Mouse (Mus musculus): ENCODE data around the gene Trim29. TPM values are rescaled to one million over a fixed set of nuclear protein-coding genes. Genes with fewer than 3 reads are reported as not detected.

Trim29 gene
- not detected for polyA plus RNA-seq (2017; shearing (Covaris generic))

DNA sequence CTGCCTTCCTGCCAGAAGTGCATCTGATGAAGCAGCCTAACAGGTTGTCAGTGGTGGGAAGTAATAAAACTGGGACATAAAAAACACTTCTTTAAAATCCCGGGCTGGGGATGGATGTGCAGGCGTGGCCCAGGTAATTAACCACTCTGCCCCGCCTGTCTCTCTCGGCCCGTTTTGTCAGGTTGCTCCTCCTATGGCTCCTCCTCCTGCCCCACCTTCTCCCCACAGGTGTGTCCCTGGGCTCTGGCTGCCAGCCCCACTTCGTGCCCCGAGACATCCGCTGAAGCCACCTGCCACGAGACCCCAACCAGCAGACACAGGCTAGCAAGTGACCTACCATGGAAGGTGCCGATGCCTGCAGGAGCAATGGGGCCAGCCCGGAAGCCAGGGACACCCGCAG, at the start of gene Trim29:
TSS of gene Trim29 (plus strand) at position 311 of the 400 bp plus-strand sequence.
- ATAC-seq, result no peak

- ATAC-seq, result no peak
These were observed 49.3 kb upstream of the Trim29 start for GRCm38 (mm10) chr9:43261124-43261907.

GRCm38 (mm10) chr9:43261941-43262340, 48.7 kb upstream of the Trim29 start:
- no peak for ATAC-seq

DNA sequence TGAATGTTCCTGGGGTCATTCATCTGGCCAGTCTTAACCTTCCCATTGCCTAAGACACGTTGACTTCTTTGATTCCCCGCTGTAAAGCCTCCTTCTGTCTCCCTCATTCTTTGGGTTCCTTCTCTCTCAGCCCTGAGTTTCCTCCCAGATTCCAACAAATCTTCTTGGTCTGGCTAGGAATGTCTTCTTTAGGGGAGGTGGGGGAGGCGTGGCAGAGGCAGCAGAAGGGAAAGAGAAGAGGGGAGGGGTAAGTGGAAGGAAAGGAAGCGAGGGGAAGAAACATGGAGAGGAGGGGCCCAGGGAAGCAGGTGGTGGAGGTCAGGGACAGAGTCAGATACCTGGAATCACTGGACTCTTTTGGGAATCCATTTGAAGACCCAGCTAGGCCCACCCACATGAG, 48.3 kb upstream of the Trim29 start:
- no peak for ATAC-seq

DNA sequence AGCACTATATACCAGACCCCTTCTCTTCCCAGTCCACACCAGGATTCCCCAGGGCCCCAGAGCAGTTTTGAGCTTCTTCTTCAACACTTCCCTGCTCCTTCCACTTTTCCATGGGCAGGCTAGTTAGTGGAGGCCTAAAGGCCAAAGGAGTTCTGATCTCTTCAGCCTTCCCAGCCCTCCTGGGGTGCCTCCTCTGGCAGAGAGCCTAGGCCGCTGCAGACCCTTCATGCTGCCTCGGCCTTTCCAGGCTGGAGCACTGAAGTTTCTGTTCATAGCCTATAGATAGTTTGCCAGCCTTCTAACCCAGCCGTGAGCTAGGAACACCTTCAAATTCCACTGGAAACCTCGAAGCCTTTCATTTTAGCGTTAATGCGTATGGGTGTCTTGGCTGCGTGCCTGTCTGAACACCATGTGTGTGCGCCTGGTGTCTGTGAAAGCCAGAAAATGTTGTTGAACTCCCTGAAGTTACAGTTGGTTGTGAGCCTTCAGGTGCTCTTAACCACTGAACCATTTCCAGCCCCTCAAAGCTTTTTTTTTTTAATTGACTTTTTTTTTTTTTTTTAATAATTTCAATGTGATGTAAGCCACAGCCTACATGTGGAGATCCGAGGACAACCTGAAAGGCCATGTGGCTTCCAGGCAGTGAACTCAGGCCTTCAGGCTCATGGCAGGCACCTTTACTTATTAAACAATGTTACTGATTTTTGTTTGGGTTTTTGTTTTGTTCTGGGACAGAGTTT, 47.7 kb upstream of the Trim29 start:
- ATAC-seq, result no peak

DNA sequence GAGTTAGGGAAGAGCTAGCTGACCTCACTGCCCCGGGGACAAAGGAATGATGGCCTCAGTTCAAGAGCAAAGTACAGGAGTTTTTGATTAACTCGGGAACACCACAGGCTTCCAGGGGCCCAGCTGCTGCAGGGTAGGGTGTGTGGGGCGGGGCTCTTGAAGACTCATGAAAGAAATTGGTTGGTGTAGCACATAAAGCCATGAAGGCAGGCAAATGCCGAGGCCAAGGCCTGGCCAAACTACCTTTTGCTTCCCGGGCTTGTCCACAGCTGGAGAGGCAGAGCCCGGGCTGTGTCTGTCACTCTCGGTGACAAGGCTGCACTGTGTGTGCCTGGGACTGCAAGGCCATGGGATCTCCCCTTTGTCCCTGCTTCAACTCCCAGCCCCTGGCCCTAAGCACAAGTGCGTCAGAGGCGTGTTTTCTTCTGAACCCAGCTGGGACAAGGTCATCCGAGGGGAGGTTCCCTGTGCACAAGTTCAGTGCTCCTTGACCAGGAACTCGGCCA, 46.6 kb upstream of the Trim29 start:
- ATAC-seq, result no peak

- no peak for ATAC-seq
These were observed 45.5 kb upstream of the Trim29 start for GRCm38 (mm10) chr9:43265194-43265593.

DNA sequence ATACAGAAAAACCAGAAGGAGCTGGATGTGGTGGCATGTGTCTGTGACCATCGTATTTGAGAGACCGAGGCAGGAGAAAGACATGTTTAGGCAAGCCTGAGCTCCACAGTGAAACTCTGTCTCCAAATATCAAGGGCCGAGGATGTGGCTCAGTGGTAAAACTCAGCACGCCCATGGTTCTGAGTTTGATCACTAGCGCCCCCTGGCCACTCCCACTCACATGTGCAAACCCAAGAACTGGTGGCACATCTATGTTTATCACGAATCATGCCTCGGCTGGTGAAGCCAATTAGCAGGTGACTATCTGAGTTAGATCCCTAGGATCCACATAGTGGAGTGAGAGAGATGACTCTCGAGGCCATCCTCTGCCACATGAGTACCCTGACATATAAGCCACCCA, 43.3 kb upstream of the Trim29 start:
- ATAC-seq, result no peak

GRCm38 (mm10) chr9:43269166-43269565, 41.5 kb upstream of the Trim29 start:
- no peak for ATAC-seq

DNA sequence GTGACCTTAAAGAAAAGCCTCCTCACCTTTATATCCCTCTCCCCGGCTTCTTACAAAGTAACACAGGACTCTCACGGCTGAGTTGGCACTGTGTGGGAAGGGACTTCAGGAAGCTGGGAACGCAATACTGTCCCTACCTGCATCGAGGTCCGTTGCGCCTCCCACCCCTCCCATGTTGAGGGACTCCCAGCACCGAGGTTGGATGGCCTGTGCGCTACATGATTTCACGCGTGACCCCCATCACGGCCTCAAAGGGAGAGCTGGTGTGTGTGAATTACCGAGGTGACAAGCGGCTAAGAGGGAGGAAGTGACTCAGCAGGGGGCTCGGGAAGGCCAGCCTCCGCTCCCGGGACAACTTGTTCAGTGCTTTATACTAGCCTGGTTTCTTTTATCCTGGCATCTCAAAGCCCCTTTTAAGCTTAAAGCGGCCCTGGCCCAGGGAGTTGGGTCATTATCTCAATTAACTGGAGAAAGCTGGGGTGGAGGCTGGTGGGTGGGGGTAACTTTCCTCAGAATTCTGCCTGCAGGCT, 39.9 kb upstream of the Trim29 start:
- no peak for ATAC-seq

DNA sequence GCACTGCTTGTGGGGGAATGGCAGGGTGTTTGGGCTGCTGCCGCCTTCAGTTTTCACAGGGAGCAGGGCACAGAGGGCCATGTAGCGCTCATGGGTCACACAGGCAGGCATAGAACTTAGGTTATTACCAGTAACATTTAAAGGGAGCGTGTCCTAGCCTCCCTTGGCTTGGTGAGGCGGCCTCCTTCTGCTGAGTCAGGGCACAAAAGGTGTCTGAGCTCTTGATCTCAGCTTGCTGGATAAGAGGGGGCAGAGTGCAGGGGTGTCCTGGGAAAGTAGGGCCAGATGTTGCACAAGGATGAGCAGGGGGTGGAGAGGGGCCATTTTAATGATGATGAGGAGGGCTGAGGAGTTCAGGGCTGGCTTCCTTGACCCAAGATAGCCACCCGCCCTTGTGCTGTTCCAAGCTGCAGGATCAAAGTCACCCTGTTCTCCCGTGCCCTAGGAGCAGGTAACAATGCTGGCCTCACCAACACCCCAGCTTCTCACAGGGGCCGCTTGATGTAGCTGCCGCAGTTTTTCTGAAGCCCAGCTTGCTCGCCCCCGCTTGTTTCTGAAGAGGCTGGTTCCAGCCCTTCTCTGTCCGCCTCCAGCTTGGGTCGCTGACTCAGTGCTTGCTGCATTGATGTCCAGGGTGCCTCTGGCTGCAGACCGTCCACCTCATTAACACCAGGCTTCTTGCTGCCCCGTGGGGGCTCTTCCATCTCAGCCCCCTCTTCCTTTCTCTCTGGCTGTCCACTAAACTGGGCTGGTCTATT, 38.7 kb upstream of the Trim29 start:
- ATAC-seq, result no peak

DNA sequence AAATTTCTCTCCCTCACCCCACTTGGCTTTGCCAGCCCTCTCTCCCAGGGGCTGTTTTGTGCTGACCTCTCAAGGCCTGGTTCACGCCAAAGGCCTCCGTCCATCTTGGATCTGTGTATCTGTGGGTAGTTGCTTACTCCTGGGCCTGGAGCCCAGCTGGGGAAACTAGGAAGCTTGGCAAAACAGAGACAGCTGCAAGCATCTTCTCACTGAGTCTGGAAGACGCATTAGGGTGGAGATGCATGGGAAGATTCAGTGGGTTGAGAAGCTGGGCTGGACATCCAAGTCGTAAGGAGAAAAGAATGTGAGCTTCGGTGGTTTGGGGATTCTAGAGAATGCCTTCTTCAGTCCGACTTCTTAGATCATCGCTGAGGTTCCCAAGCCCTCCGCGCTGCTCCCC, 36.9 kb upstream of the Trim29 start:
- no peak for ATAC-seq

- ATAC-seq, result no peak
These were observed 26.4 kb upstream of the Trim29 start for GRCm38 (mm10) chr9:43284284-43284683.

GRCm38 (mm10) chr9:43285281-43285680, 25.4 kb upstream of the Trim29 start:
- ATAC-seq, result no peak

DNA sequence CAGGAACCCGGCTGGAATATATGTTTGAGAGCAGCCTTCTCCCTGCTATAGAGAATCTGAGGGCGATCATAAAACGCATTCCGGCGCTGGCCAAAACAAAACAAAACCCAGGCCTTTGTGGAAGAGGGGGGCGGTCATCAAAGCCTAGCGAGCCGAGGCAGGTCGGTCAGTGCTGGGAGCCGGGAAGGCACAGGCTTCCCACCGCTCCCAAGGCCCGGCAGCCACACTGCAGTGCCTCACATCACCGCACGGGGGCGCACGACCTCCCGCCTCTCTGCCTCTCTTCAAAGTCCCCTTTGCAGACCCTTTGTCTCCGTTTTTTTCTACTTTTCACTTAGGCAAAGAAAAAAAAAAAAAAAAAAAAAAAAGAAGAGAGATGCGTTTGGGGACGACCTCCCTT, 23.8 kb upstream of the Trim29 start:
- ATAC-seq, result no peak

GRCm38 (mm10) chr9:43293058-43293457, 17.6 kb upstream of the Trim29 start:
- ATAC-seq, result no peak

DNA sequence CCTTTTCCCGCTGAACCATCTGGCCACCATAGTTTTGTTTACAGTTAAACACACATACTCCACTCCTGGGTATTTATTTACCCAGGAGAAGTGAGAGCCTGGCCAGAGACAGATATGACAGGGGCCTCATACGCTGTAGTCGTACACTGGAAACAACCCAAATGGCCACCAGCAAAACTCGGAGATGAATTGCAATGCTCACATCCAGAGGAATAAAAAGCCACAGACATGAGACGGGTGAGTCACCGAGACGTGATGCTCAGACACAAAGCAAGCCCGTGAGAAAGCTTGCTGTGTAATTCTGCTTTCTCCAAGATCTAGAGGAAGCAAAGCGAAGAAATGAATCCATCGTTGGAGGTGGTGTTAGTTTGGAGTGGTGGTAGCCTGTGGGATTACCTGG, 10.3 kb upstream of the Trim29 start:
- no peak for ATAC-seq

DNA sequence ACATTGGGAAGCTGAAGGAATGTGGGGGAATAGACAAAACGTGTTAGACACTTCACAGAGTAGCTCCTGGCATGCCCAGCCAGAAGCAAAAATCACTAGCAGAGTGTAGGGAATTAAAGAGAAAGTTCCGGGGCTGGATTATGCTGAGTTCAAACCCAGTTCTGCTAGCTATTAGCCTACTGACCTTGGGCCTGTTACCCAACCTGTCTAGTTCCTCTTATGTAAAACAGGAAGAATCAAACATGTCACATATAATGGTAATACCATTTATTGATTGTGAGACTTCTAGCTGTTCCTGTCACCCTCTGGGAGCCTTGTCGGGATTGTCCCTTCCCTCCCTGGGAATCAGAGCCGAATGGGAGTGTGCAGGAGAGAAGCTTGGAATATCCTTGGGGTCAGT, 7.7 kb upstream of the Trim29 start:
- no peak for ATAC-seq

GRCm38 (mm10) chr9:43305882-43306281, 4.8 kb upstream of the Trim29 start:
- no peak for ATAC-seq

DNA sequence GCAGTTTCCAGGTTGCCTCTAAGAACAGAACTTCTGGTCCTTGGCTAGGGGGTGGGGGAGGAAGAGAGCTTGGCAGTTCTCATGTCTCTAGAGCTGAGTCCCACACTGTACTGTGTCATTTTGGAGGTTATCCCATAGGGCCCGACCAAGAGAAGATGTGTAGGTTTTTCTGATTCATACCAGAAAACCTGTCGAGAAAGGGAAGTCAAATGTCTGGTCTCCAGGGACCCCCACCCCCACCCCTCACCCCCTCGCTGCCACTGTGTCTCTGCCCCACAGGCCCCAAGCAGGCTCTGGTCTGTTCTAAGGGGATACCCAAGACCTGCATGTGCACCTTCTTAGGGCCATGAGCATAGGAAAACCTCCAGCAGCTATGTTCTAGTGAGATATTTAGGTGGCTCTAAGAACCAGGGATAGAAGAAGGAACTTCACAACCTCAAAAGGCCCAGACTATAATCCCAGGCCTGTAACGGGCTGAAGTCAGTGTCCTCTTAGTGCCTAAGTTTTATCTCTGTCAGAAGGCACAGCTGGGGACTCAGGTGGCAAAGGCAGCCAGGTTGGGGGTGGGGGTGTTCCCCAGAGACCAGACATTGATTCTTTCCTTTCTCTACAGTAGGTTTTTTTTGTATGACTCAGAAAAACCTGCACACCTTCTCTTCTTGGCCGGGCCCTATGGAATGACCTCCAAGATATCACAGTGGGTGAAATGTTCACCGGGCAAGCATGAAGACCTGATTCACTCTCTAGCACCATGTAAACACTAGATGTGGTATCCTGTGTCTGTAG, 1.4 kb upstream of the Trim29 start:
- no peak for ATAC-seq

DNA sequence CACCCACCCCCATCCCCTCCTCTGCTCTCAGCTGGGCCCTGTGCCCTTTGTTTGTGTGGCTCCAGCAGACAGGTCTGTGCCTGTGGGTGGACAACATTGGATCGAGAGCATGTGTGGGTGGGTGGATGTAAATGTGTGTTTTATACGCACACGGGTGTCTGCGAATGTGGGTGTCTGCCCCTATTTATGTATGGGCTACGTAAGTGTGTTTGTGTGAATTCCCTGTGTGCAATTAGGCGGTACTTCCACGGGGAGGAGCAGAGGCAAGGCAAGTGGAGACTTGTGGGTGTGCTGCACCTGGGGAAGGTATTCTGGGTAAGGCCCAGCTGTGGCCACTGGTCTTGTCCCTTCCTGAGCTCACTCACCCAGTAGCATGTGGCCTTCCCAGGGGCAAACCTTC, 1.5 kb downstream of the Trim29 start:
- ATAC-seq, result no peak

DNA sequence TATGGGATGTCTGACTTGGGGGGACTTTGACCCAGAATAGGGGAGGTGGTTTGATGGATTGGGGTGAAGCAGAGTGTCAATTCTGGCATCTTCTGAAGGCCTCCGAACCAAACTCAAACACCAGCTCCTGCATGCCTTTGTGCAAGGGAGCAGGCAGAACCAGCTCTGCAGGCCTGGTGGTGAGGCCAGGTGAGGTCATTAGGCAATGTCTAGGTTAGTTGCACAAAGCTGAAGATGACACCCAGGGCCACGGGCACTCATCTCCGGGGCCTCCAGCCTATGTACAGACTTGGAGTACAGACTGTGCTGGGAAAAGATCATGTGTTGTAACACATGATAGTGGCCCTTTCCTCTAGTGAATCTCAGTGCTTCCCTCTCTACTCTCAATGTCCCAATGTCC, 3.2 kb downstream of the Trim29 start:
- no peak for ATAC-seq
